Mouse (Mus musculus) MEL-GATA-1-ER (cell line): ENCODE measurements around the gene C730034F03Rik.

Experiments used
- DNase-seq: peaks from one replicate; pipeline ENCODE4 v3.0.0-alpha.2; 2012; ENCODE audit warnings: low read depth; ENCODE audit errors: extremely low read depth

The C730034F03Rik gene

DNA sequence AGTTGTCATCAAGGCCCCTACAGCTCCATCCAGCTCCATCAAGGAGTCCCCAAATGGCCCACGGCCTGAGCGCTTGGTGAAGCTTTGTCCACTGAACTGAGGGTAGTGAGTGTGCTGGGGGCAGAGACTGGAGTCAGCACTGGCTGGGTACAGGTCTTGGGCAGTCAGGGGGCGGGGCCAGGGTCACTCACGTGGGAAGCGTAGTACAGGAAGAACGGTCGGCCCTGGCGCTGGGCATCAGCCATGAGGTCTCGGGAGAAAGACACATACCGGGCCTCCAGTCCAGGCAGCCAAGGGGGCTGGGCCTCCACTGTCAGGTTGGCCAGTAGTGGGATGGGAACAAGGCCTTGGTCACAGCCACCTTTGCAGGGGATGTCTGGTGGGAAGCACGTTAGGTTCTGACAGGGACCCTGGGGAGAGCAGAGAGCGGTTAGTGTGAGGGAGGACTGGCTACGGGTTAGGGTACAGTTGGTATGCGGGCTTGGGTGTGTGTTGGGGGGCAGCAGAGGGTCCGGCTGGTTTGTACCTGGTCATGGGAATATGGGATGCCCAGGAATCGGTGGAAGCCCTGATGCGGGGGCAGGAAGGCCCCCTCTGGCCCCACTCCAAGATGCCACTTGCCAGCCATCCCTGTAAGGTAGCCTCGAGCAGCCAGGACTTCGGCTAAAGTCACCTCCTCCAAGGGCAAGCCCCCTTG is 45.4 kb downstream of the C730034F03Rik start:
- no peak for DNase-seq

DNA sequence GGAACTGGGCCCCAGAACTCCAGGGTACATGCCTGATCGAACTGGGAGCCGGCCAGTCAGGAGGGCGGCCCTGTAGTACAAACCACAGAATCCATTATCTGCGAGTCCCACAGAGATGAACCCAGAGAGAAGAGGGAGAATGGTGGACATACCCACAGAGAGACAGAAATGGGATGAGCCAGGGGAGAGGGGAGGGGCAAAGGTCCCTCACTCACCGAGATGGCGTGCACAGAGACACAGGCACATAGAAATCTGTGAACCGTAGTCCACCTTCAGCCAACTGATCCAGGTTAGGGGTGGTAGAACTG is 45.9 kb downstream of the C730034F03Rik start:
- no peak for DNase-seq

DNA sequence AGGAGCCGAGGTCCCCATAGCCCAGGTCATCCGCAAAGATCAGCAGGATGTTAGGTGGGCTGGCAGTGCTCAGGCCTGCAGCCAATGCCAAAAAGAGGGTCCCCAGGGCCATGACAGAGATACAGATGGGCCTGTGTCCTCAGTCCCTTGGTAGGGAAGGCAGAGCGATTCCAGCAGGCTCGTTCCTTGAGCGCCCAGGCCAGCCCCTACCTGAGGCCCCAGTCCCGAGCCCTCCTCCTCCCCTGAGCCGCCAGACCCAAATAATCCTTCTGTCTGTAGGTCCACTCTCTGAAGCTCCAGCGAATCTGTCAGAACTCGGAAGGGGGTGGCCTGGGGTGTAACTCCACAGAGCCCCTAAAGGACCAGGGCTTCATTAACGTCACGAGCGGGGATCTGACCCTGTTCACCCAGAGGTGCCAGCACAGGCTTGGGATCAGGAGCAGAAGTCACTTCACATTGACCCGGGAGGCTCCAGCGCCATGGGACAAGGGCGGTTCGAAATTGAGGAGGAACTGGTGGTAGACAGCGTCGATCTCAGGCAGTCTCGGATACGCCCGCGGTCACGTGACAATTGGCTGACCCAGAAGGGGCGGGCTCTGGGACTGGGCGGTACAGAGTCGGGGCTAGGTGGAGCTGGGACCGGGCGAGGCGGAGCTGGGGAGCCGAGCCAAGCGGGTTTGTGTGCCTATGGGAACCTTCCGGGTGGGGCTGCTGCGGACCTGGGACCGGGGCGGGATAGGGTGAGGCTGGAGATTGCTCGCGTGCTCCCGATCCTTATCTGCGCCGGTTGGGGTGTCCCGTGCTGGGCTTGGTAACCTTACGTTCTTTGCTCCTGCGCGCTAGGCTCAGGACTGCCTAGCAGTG is 46.5 kb downstream of the C730034F03Rik start:
- DNase-seq: peak; percentile 82

- DNase-seq: peak; percentile 82
Observed at GRCm38 (mm10) chr15:89476475-89476815, 47.1 kb downstream of the C730034F03Rik start.

DNA sequence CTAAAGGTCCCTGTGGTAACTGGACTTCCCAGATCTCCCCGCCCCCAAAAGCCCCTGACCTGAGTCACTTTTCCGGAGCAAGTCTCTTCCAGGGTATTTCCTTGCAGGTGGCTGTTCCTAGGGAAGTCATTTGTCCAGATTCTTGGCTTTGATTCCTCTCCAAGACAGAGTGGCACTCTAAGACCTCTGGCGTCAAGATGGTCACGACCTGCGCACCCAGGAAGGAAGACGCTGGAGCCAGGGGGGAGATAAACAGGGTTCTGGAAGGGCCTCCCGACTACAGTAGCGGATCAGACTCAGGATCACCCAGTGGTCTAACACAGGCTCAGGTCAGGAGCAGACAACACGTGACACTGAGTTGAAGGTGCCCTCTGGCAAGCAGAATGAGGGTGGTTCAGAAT is 47.7 kb downstream of the C730034F03Rik start, which contains the start of gene Arsa:
Arsa (minus strand) TSS at position 335 of the 401 bp plus-strand sequence.
- no peak for DNase-seq

DNA sequence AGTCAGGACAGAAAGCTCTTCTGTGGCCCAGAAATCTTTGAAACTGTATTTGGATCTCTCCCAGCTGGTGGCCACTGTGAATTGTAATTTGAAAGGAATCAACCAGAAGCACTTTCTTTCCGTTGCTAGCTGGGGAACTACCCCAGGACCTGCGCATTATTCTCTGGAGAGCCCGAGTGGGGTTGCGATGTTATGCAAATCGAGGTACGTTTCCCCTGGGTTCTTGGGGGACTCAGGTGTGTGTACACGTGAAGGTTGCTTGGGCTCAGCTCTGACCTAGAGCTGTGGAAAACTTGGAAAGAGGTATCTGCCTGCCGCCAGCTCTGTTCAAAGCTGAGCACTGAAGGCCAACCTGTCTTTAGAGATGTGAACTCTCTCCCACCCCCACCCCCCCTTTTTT is 48.4 kb downstream of the C730034F03Rik start:
- DNase-seq: no peak

DNA sequence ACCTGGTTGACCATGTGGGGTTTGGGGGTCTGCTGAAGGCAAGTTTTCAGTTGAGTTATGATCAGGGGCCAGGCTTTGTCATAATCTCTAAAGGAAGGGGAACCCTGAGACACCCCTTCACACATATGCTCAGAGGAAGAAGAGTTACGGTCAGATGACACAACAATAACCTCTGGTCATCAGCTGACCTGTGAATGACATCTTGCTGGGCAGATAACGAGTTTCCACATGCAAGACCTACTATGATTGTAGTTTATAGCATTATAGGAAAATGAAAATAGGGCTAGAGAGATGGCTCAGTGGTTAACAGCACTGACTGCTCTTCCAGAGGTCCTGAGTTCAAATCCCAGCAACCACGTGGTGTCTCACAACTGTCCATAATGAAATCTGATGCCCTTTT is 49.2 kb downstream of the C730034F03Rik start:
- DNase-seq: no peak
